Mouse (Mus musculus) right cerebral cortex, postnatal 36 days (tissue): ENCODE measurements around the gene Rnf144a.
"Not testable (repeated sequence)": the region's sequence is repeated elsewhere in the genome, so short reads cannot be mapped to it uniquely, and the experiment has no call there.

ENCODE experiments used
- DNase-seq, 2 experiments: peaks; one replicate each; pipeline ENCODE4 v3.0.0; 2022; ENCODE audit warnings: low spot score in 2 of 2, mixed read lengths in 1 of 2

Rnf144a gene

GRCm38 (mm10) chr12:26415104-26415771, at the start of gene Rnf144a:
Gene Rnf144a (minus strand): TSS chr12:26415254.
- DNase-seq: peak; percentile 77 to 84

- no peak for DNase-seq
Observed at GRCm38 (mm10) chr12:26460091-26460490, 45.0 kb upstream of the Rnf144a start.

DNA sequence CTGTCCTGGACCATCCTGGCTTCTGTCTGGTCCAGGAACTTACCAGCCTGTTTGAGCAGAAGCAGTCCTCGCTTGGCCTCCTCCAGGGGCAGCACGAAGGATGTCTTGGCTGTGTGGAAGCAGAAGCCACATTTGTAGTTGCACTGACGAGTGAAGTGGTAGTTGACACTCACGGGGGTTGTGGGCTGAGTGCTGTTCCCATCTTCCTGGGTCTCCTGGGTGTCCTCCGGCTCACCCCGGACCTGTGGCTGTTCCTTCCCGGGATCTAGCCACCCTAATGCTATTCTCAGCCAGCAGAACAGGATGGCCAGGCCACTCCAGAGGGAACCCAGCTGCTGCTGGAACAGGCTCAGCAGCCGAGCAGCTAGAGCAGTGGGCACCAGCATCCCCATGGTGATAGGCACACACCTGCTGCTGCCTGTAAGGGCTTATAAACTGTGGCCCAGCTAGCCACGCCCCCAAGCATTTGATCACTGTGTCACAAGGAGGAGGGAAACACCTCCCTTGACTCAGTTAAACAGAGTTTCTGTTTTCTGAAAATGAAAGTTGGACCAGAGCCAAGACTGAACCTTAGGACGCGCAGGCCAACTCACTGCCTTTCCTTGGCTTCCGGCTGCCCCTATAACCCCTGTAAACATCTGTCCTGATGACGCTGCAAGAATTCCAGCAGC, 41.1 kb upstream of the Rnf144a start, which contains the start of gene Rsad2:
Gene Rsad2, minus strand, starts transcription at position 425 of the 671 bp plus-strand sequence.
- no peak for DNase-seq

DNA sequence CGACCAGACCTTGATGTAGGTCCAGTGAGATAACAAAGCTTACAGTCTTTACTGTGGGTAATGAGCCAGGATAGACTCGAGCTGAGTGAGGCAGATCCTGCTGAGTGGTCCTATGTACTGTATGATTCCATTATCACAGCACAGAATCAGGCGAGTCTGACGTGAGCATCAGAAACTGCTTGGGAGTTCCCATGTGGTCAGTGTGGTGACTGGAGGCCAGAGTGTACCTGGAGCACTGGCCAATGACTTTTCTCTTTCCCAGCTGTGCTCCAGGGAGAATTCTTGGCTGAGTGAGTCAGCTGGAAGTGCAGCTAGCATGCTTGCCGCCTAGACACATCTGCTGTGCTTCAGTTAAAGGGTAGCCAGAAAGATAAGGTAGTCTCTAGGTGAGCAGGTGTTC, 39.6 kb upstream of the Rnf144a start:
- DNase-seq: no peak

DNA sequence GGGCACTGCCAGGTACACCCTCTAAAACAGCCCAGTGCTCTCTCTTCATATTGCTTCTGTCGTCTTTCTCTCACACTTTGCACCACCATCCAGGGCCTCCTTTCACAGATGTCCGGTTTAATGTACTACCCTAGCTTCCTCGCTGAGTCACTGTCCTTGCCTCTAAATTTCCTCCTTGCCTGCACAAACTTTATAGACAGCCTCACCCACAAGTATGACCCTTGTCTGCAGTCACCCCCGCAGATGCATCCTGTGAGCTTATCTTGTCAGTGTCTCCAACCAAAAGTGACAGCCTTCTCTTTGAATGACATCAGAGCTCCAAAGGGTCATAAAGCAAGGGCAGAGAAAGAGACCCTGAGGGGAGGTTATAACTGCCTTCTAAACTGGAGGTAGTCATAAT, 37.9 kb upstream of the Rnf144a start:
- DNase-seq: no peak

- DNase-seq: no peak
Observed at GRCm38 (mm10) chr12:26451150-26451549, 36.1 kb upstream of the Rnf144a start.

DNA sequence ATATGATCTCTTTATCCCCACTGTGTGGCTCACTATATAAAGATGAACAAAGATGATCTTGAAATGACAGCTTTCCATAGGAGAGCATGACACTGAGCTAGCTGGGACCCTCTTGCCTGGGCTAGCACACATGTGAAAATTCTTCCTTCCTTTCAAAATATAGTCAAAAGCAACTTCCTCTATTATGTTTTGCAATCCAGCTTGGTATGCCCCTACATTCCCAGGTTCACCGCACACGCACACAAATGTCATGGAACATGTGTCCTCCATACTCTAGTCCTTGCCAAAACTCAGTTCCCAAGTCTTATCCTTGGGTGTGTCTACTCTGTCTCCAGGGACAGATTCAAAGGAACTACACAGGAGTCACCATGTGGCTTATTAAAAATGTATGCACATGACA, 34.4 kb upstream of the Rnf144a start:
- no peak for DNase-seq

GRCm38 (mm10) chr12:26446377-26447045, 31.5 kb upstream of the Rnf144a start:
- no peak for DNase-seq

DNA sequence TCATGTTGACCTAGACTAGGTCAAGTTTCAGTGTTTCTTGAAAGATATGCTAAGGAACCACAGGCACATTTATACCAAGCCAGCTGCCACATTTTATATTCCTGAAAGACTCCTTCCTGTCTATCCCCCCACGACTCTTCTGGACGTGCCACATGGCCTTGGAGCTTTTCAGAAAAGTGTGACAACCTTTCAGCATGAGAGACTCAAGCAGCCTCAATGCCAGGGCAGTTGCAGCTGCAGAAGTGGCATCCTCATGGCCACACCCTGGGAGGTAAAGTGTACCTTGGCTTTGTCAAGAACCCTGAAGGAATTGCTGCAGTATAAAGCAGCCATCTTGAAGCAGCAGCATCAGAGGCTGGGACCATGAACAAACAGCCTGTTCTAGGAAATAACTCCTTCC, 29.5 kb upstream of the Rnf144a start:
- DNase-seq: no peak

GRCm38 (mm10) chr12:26444054-26444453, 29.0 kb upstream of the Rnf144a start:
- peak; percentile 40 to 49 for DNase-seq

DNA sequence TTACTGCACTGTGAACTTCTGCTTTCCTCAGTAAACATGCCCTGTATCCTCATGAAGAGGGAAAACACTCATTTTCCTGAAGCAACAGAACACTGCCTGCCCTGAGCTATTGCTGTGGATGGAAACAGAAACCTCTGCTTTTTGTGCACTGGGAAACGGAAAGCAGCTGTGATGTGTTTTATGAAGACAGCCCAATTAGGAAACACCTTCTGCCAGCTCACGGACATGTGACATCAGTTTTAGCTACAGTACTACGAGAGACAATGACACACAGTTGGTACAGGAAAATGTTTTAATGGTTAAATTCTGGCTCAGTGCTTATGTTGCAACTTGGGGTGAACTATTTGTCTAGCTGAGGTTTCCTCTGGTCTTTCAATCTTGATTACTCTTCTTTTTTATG, 24.3 kb upstream of the Rnf144a start:
- no peak for DNase-seq

DNA sequence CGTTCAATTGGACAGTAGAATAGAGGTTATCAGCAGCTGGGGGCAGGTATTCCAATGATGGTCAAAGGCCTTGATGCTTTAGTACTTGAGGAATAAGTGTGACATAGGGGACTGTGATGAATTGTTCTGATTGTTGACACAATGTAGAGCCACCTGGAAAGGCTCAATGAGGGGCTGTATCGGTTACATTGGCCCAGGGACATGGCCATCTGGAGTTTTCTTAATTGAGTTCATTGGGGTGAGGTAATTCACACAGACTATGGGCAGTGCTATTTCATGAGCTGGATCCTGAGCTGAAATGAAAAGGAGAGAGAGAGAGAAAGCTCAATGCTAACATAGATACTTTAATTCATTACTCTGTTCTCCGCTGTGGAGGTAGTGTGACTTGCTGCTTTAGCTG, 22.9 kb upstream of the Rnf144a start:
- DNase-seq: no peak

DNA sequence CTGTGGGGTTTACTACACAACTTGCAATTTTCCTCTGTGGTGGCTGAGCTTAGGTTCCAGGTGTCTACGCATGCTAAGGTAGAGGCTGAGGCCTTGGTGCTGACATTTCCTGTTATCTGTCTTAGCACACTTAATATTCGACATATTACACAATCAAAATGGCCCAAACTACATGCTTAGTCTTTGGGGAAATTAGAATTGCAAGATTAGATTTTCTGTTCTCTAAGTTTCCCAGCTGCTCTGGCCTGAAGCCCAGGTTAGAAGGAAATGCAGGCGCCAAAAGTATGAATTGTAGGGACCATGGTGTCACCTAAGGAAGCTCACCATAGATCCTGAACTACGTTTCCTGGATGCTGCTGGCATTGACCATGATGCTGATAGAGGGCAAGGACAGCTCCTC, 21.3 kb upstream of the Rnf144a start:
- DNase-seq: no peak

DNA sequence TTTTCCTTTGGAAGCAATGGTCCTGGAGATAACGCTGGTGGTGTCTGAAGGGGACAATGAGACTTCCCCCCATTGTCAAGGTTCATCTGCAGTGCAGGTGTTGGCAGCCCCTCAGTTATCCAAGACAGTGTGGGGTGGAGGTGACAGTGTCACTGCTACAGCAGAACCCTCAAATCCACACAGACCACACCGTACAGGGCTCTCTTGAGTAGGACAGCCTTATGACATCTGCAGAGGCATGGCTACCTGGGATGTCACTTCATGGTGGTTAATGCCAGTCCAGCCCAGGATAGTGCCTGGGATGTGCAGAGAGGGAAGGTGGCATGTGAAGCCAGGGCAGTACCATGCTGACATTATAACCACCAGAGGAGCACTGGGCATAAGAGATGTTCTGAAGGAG, 13.7 kb upstream of the Rnf144a start:
- DNase-seq: not testable (repeated sequence)

GRCm38 (mm10) chr12:26424841-26425240, 9.8 kb upstream of the Rnf144a start:
- no peak for DNase-seq

GRCm38 (mm10) chr12:26418322-26418721, 3.3 kb upstream of the Rnf144a start:
- DNase-seq: no peak

- no peak for DNase-seq
Observed at GRCm38 (mm10) chr12:26416636-26417295, 1.7 kb upstream of the Rnf144a start.

GRCm38 (mm10) chr12:26414451-26415103, 477 bp downstream of the Rnf144a start:
- peak in 1 of 2 experiments; percentile 24 for DNase-seq

DNA sequence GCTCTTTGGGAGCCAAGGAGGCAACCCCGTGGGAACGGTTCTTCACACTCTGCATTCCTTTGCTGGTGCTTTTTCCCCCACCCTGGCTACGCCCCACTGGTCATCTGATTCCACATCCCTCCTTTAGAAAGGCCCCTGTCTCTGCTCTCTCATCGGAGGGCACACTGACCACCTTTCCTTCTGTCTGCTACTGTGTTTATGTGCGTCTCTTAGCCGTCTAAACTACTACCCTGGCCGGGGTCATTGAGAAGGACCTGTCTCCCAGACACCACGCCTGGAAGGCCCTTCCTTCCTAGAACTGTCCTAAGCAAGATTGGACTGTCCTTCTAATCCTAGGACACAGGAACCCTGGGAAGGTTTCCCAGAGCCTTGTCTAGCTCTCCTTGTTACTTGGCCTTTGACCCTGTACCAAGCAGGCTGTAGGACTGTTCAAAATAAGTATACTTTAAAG, 1.1 kb downstream of the Rnf144a start:
- no peak for DNase-seq

DNA sequence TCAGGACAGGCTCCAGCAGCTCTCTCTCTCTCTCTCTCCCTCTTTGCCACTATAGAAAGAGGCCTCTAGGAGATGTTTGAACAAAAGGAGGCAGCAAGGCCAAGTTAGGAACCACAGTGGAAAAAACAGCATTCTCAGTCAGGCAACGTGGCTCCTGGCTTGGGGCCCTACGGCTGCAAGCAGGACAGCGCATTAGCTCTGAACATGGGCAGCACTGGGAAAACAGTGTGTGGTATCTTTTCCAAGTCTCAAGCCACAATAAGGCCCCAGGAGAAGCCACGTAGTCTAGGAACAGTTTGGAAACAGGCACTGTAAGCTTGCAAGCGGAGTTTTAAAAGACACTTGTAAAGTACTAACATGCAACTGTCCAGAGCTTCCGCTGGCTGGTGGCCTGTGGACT, 2.3 kb downstream of the Rnf144a start:
- DNase-seq: no peak

GRCm38 (mm10) chr12:26411841-26412450, 3.1 kb downstream of the Rnf144a start:
- DNase-seq: no peak
